Mouse (Mus musculus) embryo, embryonic 9.5 days (tissue): ENCODE results near the gene Yipf3.

Experiments
- DNase-seq: peaks from one replicate; pipeline ENCODE4 v3.0.0-alpha.2; 2017; ENCODE audit errors: extremely low spot score

Gene Yipf3

DNA sequence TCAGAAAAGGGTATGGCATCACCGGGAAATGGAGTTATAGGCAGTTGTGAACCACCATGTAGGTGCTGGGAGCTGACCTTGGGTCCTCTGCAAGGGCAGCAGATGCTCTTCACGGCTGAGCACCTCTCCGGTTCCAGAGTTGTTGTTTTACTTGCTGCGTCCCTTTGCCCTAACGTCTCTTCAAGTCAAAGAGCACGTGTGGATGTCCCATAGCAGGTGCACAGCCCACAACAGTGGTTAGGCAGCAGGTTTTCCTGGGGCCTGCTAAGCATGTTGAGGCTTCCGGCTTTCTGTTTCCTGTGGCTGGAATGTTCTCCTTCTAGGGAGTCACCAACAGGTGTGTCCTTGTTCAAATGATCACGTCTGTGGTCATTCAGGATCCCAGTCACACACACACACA, 36.0 kb downstream of the Yipf3 start:
- no peak for DNase-seq

DNA sequence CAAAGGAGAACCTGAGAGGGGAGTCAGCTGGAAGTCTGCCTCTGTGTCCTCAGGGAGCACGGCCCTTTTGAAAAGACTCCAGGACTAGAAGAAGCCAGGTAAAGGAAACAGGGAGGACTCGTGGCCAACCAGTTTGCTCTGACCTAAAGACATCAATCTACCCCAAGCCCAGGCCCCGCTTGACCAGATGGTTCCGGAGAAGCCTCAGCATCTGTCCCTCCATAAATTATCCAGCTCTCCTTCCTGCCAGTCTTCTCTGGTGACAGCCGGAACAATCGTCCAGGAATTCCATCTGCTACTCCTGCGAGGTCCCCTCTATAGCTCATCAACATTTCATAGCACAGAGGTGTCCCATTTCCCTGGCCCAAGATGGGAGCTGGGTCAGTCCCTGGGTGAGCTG, 36.8 kb downstream of the Yipf3 start:
- DNase-seq, result no peak

DNA sequence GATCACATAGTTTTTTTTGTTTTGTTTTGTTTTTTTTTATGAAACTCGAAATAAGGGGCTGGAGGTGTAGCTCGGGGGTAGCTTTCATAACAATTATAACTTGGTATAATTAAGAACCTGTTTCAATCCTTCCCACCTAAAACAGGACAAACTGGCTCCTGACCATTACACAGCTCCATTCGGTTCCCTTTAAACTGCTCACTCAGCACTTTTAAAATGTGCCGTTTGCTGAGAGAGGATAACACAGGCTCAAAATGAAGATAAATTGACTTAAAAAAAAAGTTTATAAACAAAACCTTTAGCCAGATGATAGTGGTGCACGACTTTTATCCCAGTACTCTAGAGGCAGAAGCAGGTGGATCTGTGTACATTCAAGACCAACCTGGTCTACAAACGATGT, 37.5 kb downstream of the Yipf3 start:
- no peak for DNase-seq

DNA sequence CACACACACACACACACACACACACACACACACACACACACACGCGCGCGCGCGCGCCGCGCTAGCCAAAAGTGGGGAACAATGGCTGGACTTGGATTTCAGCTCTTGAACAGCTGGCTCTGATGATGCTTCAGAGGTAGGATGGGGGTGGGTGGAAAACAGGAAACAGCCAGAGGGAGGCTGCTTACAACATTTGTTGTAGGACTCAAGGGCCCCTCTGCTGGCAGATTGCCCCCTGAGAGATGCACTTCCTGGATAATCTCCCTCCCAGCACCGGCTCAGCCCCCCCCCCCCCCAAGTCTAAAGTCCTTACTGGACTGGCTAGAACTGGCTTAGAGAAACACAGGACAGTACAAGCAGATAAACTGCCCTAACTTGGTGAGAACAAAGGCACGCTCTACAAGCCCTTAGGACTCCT, 39.8 kb downstream of the Yipf3 start:
- DNase-seq, result peak; percentile 27

DNA sequence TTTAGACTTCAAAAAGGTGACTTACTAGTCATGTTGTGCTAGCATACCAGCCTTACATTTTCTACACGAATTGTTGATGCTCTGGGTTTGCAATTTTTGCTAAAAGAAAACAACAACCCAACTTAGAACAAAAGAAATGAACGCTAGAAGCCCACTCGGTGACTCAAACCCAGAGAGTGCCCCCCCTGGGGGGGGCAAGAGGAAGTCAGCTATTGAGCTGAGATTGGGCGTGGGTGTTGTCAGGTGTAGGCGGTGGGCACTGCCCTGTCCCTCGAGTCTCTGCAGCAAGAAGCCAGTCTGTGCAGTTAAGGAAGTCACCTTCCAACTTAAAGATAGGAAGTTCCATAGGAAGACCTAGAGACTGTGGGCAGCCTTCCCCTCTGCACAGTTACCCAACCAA, 48.7 kb downstream of the Yipf3 start:
- no peak for DNase-seq

DNA sequence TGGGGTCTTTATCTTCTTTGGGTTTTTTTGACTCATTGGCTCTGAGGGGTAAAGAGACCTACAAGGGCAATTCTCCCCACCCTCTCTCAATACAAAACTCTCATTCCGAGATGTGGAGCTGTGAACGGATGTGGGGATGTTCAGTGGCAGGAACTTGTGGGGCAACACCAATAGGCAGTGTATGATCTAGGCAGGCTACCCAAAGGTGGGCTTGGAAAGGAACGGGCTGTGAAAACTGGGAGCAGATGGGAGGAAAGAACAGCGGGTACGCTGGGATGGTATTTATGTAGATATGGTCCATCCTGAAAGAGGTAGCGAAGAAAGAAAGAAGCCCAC, 49.1 kb downstream of the Yipf3 start:
- DNase-seq, result no peak

DNA sequence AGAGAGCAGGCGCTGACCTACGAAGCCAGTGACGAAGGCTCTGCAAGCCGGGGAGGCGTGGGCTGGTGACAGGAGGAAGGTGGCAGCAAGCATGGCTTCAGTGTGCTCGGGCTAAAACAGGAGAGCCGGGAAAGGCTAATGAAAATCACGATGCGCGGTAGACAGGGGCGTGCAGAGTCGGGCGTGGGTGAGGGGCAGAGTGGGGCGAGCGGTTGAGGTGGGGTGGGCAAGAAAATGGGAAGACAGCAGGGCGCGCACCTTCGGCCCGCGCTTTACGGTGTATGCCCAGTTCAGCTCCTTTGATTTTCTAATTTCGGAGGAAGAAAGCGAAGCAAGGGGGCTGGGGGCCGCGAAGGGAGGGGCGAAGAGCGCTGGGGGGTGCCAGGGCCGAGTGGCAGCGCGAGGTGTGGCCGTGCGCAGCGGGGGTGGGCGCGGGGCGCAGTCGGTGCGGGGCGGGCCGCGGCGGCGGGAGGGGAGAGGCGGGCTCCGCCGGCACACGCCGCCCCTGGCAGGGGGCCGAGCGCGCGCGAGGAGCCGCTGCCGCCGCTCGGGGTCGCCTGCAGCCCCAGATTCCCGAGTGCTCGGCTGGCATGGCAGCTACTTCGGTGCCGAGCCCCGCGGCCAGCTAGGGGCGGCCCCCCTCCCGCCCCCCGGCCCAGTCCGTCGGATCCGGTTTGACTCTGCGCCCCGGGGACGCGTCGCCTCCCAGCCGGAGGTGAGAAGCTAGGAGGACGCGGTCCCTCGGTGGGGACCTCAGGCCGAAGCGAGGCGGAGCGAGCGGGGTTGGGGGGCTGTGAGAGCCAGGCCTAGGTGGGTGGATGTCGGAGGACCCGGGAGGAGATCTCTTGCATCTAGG, 49.7 kb downstream of the Yipf3 start, which contains the start of gene Dlk2:
Dlk2 (plus strand) TSS at position 58 of the 856 bp plus-strand sequence.
- peak; percentile 31 for DNase-seq

DNA sequence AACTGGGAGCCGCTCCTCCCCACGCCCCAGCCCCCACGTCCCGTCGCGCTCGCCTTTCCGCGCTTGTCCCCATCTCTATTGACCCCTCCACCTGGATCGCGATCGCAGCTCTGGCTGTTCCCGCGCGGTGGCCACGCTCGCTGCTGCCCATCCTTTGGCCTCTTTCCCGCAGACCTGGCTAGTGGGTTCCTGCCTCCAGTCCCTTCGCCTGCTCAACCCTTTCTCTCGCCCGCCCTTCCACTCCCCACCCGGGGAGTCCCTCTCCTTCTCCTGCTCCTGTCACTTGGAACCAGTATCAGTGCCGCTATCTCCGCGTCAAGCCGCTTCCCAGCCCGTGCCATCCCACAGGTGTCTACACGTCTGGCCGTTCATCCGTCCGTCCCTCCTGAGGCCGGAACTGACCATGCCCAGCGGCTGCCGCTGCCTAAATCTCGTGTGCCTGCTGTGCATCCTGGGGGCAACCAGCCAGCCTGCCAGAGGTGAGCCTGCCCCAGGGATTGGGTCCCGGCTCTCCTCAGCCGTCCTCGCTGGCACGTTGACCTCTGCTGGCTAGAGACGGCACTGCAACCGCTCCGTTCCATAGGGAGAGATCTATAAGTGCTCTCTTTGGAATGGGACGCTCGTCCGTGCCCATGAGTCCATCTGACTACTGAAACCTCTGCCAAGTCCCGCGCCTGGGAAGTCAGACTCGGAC, 50.5 kb downstream of the Yipf3 start:
- peak; percentile 91 for DNase-seq

DNA sequence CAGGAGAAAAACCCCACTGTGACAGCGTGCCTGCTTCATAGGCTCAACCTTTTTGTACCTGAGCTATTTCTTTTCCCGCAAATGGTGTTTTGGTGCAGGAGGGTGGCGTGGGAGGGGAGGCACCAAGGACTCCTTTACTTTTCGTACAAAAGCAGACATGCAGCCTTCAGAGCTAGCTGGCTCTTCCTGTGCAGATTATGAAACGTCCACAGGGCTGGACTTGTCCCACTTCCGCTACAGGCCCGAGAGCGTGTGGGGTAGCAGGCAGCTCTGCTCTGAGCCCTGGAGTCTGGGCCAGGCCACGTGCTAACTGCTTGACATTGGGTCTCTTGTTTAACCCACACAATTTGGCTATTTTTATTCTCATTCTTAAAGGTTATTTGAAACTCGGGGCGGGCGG, 54.0 kb downstream of the Yipf3 start:
- DNase-seq, result no peak
